Mouse (Mus musculus) forebrain, embryonic 14.5 days (tissue): ENCODE results near the gene Rnf43. TPM values are rescaled to one million over a fixed set of nuclear protein-coding genes. Genes with fewer than 3 reads are reported as not detected.

Source experiments
- ATAC-seq: fragments of 200-750 bp; cut with Nextera tagmentation; 2 replicates; pipeline ENCODE4 v1.8.0; 2017; ENCODE audit warnings: mild to moderate bottlenecking, moderate library complexity
- DNase-seq: peaks from one replicate; pipeline ENCODE4 v3.0.0-alpha.2; 2015; ENCODE audit warnings: low spot score
- H3K27ac ChIP-seq: fragments of 300-500 bp; sonication (generic); 2 replicates; pipeline ENCODE4 v1.5.1; 2014; ENCODE audit warnings: low read depth, mild to moderate bottlenecking, control low read depth, low read length, moderate library complexity
- H3K27me3 ChIP-seq: fragments of 300-500 bp; sonication (generic); replicated peaks from 2 replicates; pipeline ENCODE4 v1.6.1; 2014; ENCODE audit warnings: low read length, control low read depth, mixed read lengths; ENCODE audit not compliant: control insufficient read depth, insufficient read depth
- H3K36me3 ChIP-seq: fragments of 300-500 bp; sonication (generic); 2 replicates; pipeline ENCODE4 v1.6.1; 2014; ENCODE audit warnings: low read length, control low read depth; ENCODE audit not compliant: control insufficient read depth, insufficient read depth
- H3K4me1 ChIP-seq: fragments of 300-500 bp; sonication (generic); 2 replicates; pipeline ENCODE4 v1.6.1; 2014; ENCODE audit warnings: antibody characterized with exemption, low read length, control low read depth; ENCODE audit not compliant: control insufficient read depth, insufficient read depth
- H3K4me2 ChIP-seq: fragments of 300-500 bp; sonication (generic); 2 replicates; pipeline ENCODE4 v1.6.1; 2014; ENCODE audit warnings: mild to moderate bottlenecking, control low read depth, low read length
- H3K4me3 ChIP-seq: fragments of 300-500 bp; sonication (generic); 2 replicates; pipeline ENCODE4 v1.5.1; 2014; ENCODE audit warnings: low read depth, low read length, control low read depth
- H3K9ac ChIP-seq: fragments of 300-500 bp; sonication (generic); 2 replicates; pipeline ENCODE4 v1.6.1; 2014; ENCODE audit warnings: mild to moderate bottlenecking, low read length, control low read depth, moderate library complexity
- H3K9me3 ChIP-seq: fragments of 300-500 bp; sonication (generic); replicated peaks from 2 replicates; pipeline ENCODE4 v1.6.1; 2016; ENCODE audit warnings: low read length, control low read depth, mixed read lengths; ENCODE audit not compliant: control insufficient read depth
- WGBS: fragments of 180-500 bp; shearing (Covaris S2); extraction: QIAGEN DNeasy Blood & Tissue Kit; methylation state at CpG from one replicate; pipeline ENCODE4 v1.1.7; 2014; 5-methylcytosine and 5-hydroxymethylcytosine counted together
- polyA plus RNA-seq: library from polyadenylated mRNA; unstranded; fragments of >200 nt; fragmentation: Nextera tagmentation; extraction: Ambion mirVana; gene quantifications from 2 replicates; pipeline ENCODE4 v1.2.1, GENCODE M21; 2014

Rnf43 gene
- 0.63 and 1.1 TPM in 2 replicates for polyA plus RNA-seq

DNA sequence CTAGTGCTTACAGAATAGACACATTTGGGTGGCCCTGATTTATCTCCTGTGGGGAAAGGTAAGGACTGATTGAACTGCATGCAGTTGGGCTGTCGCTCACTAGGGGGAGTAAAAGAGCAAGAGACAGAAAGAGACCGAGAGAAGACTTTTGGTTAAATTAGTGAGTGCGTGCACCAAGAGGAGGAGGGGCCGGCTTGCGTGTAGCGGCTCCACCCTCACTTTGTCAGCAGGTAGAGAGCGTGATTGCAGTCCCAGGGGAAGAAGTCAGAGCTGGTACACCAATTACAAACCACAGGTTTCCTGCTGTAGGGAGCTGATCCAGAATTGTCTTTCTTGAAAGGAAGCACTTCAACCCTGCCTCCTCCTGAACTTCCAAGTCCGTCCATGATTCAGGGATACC, at the start of gene Rnf43:
Rnf43 (plus strand) TSS at position 316 of the 400 bp plus-strand sequence.
- no peaks in the 10 kb centered on the region for H3K36me3 ChIP-seq
- H3K4me2 ChIP-seq: peak within 1 kb of the TSS; percentile 60
- peak; percentile 67 for ATAC-seq
- H3K9ac ChIP-seq: peak within 1 kb of the TSS; percentile 46
- peaks cover 4% of the 10 kb centered on the region; the same call in 1 of the 2 replicates for H3K4me1 ChIP-seq
- no peak within 1 kb of the TSS for H3K27ac ChIP-seq
- peak within 1 kb of the TSS; percentile 24 for H3K4me3 ChIP-seq
- H3K27me3 ChIP-seq: no peaks in the 10 kb centered on the region
- 0% methylated on average over 8 of the region's 8 CpGs for WGBS
- DNase-seq: peak; percentile 88
- H3K9me3 ChIP-seq: no peaks in the 10 kb centered on the region

DNA sequence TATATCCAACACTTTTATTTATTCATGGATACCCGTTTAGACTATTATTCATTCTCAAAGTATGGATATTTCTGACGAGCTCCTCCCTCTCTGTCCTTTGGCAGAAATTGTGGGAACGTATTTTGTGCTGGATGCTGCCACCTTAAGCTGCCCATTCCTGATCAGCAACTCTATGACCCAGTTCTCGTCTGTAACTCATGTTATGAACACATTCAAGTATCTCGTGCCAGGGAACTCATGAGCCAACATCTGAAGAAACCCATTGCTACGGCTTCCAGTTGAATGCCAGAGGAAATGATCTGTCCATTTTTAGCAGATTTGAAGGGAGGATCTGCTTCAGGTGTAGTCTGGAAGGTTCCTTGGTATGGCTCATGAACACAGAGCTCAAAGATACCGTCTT, 48.5 kb upstream of the Rnf43 start:
- no peak for ATAC-seq
- Histone ChIP-seq H3K4me3 (no peak overlapping the region), H3K9ac (no peak overlapping the region), H3K4me2 (no peak overlapping the region), H3K36me3 (peaks cover 97% of the 10 kb centered on the region), H3K27ac (no peak overlapping the region), H3K9me3 (peaks cover 4% of the 10 kb centered on the region; the same call in 1 of the 2 replicates), H3K4me1 (no peaks in the 10 kb centered on the region), H3K27me3 (no peaks in the 10 kb centered on the region)
- DNase-seq: no peak
- 94% methylated on average over 7 of the region's 7 CpGs for WGBS

DNA sequence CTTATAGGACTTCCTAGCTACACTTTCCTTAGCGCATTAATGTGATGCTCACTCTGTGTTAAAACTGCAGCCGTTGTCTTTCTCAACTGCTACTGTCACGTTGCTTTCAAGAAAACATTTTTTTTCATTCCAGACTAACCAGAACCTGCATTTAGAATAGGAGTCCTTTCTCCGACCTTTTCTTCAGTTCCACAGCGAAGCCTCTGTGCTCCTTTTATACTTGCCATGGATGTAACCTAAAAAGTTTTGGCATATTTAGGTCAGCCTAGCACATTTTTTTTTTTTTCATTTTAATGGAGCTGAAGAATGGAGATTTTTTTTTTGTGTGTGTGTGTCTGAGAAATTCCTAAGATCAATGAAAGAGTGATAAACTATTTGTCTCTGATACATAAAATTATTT, 47.0 kb upstream of the Rnf43 start:
- 93% methylated on average over 5 of the region's 5 CpGs for WGBS
- no peak for ATAC-seq
- no peak overlapping the region for H3K9ac ChIP-seq

DNA sequence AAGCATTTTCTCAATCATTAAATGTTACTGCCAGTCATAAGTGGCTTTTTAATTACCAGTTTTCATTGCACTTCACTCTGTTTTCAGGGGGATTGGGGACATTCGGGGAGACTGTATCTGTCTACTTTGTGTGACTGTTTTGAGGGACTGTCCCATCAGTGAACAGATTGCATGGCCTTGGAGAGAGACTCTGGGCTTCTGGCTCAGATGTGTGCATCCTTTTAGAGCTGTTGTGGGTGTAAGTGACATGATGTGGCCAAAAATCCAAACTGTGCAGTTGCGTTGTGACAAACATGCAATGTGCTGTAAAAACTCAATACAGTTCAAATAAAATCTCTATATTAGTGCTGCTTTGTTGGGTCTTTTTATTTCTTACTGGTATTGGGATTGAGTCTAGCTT, 46.6 kb upstream of the Rnf43 start:
- H3K4me1 ChIP-seq: no peaks in the 10 kb centered on the region
- H3K36me3 ChIP-seq: peaks cover 82% of the 10 kb centered on the region
- DNase-seq (no peak), ATAC-seq (no peak)
- H3K4me3 ChIP-seq: no peak overlapping the region
- no peak overlapping the region for H3K4me2 ChIP-seq
- H3K27ac ChIP-seq: no peak overlapping the region
- 99% methylated on average over 2 of the region's 2 CpGs for WGBS
- peaks cover 4% of the 10 kb centered on the region; the same call in 1 of the 2 replicates for H3K9me3 ChIP-seq
- H3K9ac ChIP-seq: no peak overlapping the region
- H3K27me3 ChIP-seq: no peaks in the 10 kb centered on the region

More for the DNA sequence above, 47.0 kb upstream of the Rnf43 start:
- Histone ChIP-seq H3K9me3 (peaks cover 4% of the 10 kb centered on the region; the same call in 1 of the 2 replicates), H3K4me1 (no peaks in the 10 kb centered on the region), H3K4me3 (no peak overlapping the region), H3K27ac (no peak overlapping the region), H3K27me3 (no peaks in the 10 kb centered on the region), H3K4me2 (no peak overlapping the region), H3K36me3 (peaks cover 84% of the 10 kb centered on the region)
- no peak for DNase-seq

DNA sequence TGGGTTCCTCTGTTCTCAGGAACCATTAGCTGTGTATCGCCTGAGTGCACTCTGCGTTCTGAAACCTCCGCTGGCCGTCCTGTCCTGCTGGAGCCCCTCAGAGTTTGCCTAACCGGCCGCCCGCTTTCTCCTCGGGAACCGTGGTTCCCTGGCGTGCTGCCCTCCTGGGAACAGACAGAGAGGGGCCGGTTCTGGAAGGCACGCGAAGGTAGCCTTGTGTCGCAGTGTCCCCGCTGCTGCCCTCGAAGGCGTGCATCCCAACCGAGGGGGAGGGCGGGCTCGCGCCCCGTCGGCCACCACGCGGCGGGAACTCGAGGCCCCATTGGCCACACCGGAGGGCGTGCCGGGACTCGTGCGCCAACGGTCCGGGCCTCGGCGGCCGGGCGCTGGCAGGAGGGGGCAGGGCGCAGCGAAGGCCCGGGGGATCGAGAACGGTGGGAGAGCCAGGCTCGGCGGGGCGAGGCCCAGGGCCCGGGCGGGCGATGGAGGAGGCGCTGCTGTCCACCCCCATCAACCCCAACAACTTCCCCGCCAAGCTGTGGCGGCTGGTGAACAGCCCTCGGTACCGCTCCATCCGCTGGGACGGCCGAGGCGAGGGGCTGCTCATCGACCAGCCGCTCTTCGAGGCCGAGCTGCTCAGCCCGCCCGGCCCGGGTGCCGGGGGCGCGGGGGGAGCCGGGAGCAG, 45.6 kb upstream of the Rnf43 start, which contains the start of gene Hsf5:
Hsf5 (plus strand) TSS at position 375 of the 685 bp plus-strand sequence.
- no peak within 1 kb of the TSS for H3K27ac ChIP-seq
- H3K9ac ChIP-seq: no peak within 1 kb of the TSS
- 92% methylated on average over 69 of the region's 69 CpGs for WGBS
- H3K9me3 ChIP-seq: peaks cover 4% of the 10 kb centered on the region; the same call in 1 of the 2 replicates
- H3K36me3 ChIP-seq: peaks cover 74% of the 10 kb centered on the region
- DNase-seq: no peak
- no peak within 1 kb of the TSS for H3K4me3 ChIP-seq
- no peak within 1 kb of the TSS for H3K4me2 ChIP-seq
- no peak for ATAC-seq
- H3K4me1 ChIP-seq: no peaks in the 10 kb centered on the region
- no peaks in the 10 kb centered on the region for H3K27me3 ChIP-seq

DNA sequence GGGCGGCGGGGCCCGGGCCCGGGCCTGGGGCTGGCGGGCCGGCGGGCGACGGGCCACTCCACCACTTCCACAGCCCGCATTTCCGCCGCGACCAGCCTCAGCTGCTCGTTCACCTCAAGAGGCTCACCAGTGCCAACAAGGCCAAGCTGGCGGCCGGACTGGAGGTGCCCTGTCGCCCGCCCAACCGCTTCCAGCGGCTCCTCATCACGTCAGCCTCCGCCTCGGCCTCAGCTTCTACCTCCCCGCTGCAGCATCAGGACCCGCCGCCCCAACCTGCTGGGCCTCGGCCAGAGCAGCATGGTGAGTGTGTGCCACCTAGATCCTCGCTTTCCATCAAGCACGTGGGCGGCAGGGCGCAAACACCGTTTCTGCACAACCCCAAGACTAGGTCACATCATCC, 44.9 kb upstream of the Rnf43 start:
- H3K4me2 ChIP-seq: no peak overlapping the region
- H3K9ac ChIP-seq: no peak overlapping the region
- H3K4me1 ChIP-seq: no peaks in the 10 kb centered on the region
- no peak overlapping the region for H3K27ac ChIP-seq
- peaks cover 4% of the 10 kb centered on the region; the same call in 1 of the 2 replicates for H3K9me3 ChIP-seq
- ATAC-seq: no peak
- H3K4me3 ChIP-seq: no peak overlapping the region
- no peak for DNase-seq
- 95% methylated on average over 30 of the region's 32 CpGs for WGBS
- H3K36me3 ChIP-seq: peaks cover 69% of the 10 kb centered on the region
- no peaks in the 10 kb centered on the region for H3K27me3 ChIP-seq

DNA sequence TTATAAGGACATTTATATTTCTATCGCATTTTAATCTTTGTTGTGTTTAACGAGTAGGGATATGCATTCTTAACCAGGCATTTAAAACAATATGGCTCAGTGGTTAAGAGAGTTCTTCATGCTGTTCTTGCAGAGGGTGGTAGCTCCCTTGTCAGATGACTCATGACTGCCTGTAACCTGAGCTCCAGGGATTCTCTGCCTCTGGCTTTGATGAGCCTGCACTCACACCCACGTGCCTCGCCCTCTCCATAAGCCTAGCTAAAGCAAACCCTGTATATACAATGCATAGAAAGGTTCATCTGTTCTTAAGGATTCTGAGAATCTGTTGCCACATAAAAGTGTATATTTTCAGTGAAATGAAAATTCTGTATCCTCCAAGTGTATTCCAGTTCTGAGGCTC, 39.4 kb upstream of the Rnf43 start:
- WGBS: 84% methylated on average over 4 of the region's 4 CpGs
- Histone ChIP-seq H3K27ac (no peak overlapping the region), H3K9me3 (no peaks in the 10 kb centered on the region), H3K9ac (no peak overlapping the region), H3K4me3 (no peak overlapping the region), H3K4me1 (no peaks in the 10 kb centered on the region), H3K4me2 (no peak overlapping the region), H3K27me3 (no peaks in the 10 kb centered on the region), H3K36me3 (peaks cover 39% of the 10 kb centered on the region)
- ATAC-seq: no peak
- DNase-seq: no peak

DNA sequence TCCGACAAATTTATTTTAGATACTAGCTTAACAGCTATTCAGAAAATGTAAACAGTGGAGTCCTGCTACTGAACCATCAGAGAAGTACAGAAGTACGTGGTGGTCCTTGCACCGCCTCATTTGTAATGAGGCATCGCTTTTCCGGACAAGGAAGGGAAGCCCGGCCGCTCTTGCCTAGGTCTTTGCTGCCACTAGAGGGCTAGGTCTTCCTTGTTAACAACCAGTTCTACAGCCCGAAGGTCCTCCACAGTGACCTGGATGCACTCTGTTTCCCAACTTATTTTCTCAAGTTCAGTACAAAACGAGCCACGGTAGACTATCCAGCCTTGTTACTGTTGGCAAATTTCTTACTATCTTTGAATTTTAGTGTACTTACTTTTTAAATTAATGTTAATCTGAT, 32.7 kb upstream of the Rnf43 start:
- Histone ChIP-seq H3K36me3 (peaks cover 7% of the 10 kb centered on the region; the same call in 1 of the 2 replicates), H3K27me3 (no peaks in the 10 kb centered on the region), H3K9me3 (no peaks in the 10 kb centered on the region), H3K27ac (no peak overlapping the region), H3K4me2 (no peak overlapping the region), H3K4me3 (no peak overlapping the region), H3K4me1 (no peaks in the 10 kb centered on the region), H3K9ac (no peak overlapping the region)
- ATAC-seq: no peak
- peak; percentile 59 for DNase-seq
- WGBS: 37% methylated on average over 10 of the region's 10 CpGs

DNA sequence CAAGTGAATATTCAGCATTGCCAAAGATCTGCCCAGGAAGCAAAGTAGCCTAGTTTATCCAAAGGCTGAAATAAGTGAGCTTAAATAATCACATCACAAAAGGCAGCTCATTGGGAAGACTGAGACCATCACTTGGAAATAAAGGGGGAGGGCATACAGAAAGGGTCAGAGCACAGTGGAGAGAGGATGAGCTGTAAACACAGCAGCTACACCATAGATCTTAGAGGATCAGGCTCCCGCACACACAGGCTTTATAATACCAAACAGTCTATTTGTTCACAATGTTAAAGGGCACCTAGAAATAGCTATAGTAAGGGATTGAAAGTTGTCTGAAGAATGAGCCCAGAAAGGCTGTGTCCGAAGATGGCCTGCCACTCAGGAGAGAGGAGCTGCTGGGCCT, 23.7 kb upstream of the Rnf43 start:
- Histone ChIP-seq H3K27ac (no peak overlapping the region), H3K4me1 (peaks cover 3% of the 10 kb centered on the region; the same call in 1 of the 2 replicates), H3K9me3 (no peaks in the 10 kb centered on the region), H3K27me3 (no peaks in the 10 kb centered on the region), H3K36me3 (no peaks in the 10 kb centered on the region), H3K4me2 (peak overlapping the region; percentile 57), H3K9ac (peak overlapping the region; percentile 58), H3K4me3 (peak overlapping the region; percentile 30)
- ATAC-seq (0 out of 2 replicates have a peak, but pooled peaks have one; percentile 23), DNase-seq (no peak)
- WGBS: 8% methylated on average over 2 of the region's 2 CpGs
